Mouse (Mus musculus): ENCODE results near the gene Gm17190.

DNA sequence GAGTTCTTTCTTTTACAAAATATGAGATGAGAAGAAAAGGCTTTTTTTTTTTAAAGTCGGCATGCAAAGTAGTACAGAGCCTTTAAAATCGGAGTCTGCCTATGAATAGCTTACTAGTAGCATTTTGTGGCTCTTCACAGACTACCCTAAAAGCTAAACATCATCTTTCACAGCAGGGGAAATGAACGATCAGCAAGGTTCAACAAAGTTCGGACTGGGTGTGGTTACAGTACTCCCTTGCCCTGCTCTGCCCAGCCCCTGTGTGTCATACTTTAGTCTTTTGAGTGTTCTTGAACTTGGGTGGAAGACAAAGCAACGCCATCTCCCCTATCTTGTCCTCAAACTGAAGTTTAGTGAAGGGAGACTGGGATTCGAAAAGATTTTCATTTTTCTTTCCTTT, 44.8 kb downstream of the Gm17190 start:
- no peak for TF ChIP-seq CTCF (IDR thresholded peaks at IDR 0.05)
- no peak for TF ChIP-seq EP300 (IDR thresholded peaks at IDR 0.05)

Measured in lung, postnatal 0 days (tissue).